Mouse (Mus musculus) brain, embryonic 14.5 days (tissue): ENCODE measurements at regions not wholly inside any gene's neighbourhood (a gene's known extent, or its start where the extent isn't known, plus 50 kb on each side); places are given as distances from the start of the nearest gene placed in this dataset.

Source experiments
- CTCF ChIP-seq: fragments of 200-500 bp; IDR thresholded peaks from 2 replicates; pipeline ENCODE4 v1.5.1; 2012; ENCODE audit warnings: inconsistent platforms, mild to moderate bottlenecking, moderate library complexity, borderline replicate concordance; ENCODE audit not compliant: insufficient read depth, insufficient read length; ENCODE audit errors: extremely low read depth
- POLR2A ChIP-seq: fragments of 200-500 bp; IDR thresholded peaks from 2 replicates; pipeline ENCODE4 v1.6.1; 2012; ENCODE audit warnings: mild to moderate bottlenecking, inconsistent platforms, borderline replicate concordance; ENCODE audit not compliant: poor library complexity, insufficient read depth, insufficient read length, severe bottlenecking; ENCODE audit errors: extremely low read depth

DNA sequence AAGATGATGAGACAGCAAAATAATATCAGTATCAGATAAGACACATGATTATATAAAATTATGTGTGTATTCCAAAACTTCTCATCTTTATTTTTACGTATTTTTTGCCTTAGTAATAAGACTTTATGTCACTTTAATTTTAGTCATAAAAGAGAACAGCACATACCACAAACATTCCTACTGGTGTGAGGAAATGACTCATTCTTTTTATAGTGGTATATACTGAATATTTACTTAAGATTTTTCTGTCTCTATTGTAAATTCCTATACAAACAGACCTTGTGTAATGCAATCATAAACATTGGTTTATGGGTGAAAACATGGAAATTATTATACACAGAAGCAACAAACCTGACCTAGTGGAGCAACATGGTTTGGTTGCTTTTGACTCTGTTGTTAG lies 173.4 kb upstream of the Avpr1a start:
- TF ChIP-seq CTCF (no peak), POLR2A (no peak)
